Mouse (Mus musculus) cortical plate, adult 2 months (tissue): Measurements from ENCODE around the gene Slc35d2. TPM values are rescaled to one million over a fixed set of nuclear protein-coding genes. Genes with fewer than 3 reads are reported as not detected.

Source experiments
- H3K27ac ChIP-seq: fragments of 200-500 bp; 2 replicates; pipeline ENCODE4 v1.5.1; 2012; ENCODE audit warnings: low read length, control low read depth, inconsistent platforms; ENCODE audit not compliant: insufficient read depth
- H3K4me1 ChIP-seq: fragments of 200-500 bp; 2 replicates; pipeline ENCODE4 v1.6.1; 2011; ENCODE audit warnings: low read length; ENCODE audit not compliant: control insufficient read depth, insufficient read depth
- H3K4me3 ChIP-seq: fragments of 200-500 bp; 2 replicates; pipeline ENCODE4 v1.5.1; 2011; ENCODE audit warnings: mild to moderate bottlenecking, low read length, control low read depth; ENCODE audit not compliant: insufficient read depth
- CTCF ChIP-seq: fragments of 200-500 bp; IDR thresholded peaks from 2 replicates; pipeline ENCODE4 v1.5.1; 2011; ENCODE audit warnings: mild to moderate bottlenecking, control low read depth, low read length; ENCODE audit not compliant: insufficient read depth; ENCODE audit errors: extremely low read depth
- POLR2A ChIP-seq: fragments of 200-500 bp; IDR thresholded peaks from 2 replicates; pipeline ENCODE4 v1.6.1; 2011; ENCODE audit warnings: mild to moderate bottlenecking, low read length, control low read depth; ENCODE audit not compliant: insufficient read depth; ENCODE audit errors: extremely low read depth
- polyA plus RNA-seq: library from polyadenylated mRNA; depleted of rRNA; stranded (reverse); fragments of >200 nt; gene quantifications from 2 replicates; pipeline ENCODE4 v1.2.3, GENCODE M21; 2012

Slc35d2 gene
- polyA plus RNA-seq, 1 experiment: 1.6 TPM

DNA sequence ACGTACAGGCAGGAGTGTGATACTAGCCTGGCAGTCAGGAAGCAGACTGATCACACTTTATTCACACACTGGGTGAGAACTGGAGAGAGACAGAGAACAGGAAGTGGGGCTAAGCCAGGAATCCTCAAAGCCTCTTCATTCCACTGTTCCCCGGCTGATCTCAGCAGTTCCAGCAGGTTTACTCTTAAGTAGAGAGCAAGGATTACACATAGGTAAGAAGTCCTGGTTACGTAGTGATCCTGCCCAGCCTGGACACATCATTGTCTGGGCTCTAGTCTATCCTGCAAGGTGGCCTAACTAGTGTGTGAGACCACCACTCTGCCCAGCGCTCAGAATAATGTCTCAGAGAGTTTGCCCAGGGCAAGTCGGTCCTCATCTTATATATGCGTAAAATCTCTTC, 36.4 kb downstream of the Slc35d2 start:
- Histone ChIP-seq H3K4me1 (no peaks in the 10 kb centered on the region), H3K4me3 (no peak overlapping the region), H3K27ac (no peak overlapping the region)
- TF ChIP-seq CTCF (no peak), POLR2A (no peak)

DNA sequence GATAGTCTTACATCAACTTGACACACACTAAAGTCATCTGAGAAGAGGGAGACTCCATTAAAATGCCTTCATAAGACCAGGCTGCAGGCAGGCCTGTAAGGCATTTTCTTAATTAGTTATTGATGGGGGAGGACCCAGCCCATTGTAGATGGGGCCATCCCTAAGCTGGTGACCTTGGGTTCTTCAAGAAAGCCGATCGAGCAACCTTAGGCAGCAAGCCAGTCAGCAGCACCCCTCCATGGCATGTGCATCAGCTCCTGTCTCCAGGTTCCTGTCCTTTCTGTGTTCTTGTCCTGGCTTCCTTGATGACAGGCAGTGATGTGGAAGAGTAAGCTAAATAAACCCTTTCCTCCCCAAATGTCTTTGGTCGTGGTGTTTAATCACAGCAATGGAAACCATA, 37.0 kb downstream of the Slc35d2 start:
- H3K4me3 ChIP-seq: no peak overlapping the region
- H3K27ac ChIP-seq: no peak overlapping the region
- no peaks in the 10 kb centered on the region for H3K4me1 ChIP-seq
- TF ChIP-seq POLR2A: no peak
- no peak for TF ChIP-seq CTCF

DNA sequence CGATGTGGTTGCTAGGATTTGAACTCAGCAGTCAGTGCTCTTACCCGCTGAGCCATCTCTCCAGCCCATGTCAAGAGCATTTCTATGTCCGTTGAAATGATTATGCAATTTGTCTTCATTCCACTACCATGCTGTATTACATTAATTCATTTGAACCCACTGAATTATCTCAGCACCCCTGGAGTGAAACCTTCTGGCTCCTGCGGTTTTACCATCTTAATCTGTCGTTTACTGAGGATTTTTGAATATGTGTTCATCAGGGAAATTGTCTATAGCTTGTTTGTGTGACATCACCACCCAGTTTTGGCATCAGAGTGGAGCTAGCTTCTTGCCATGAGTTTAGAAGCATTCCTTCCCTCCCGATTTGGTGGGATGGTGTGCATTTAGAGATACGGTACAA, 38.2 kb downstream of the Slc35d2 start:
- no peak overlapping the region for H3K27ac ChIP-seq
- TF ChIP-seq CTCF (no peak), POLR2A (no peak)
- H3K4me1 ChIP-seq: no peaks in the 10 kb centered on the region
- no peak overlapping the region for H3K4me3 ChIP-seq

GRCm38 (mm10) chr13:64090278-64090677, 38.9 kb downstream of the Slc35d2 start:
- Histone ChIP-seq H3K27ac (no peak overlapping the region), H3K4me1 (no peaks in the 10 kb centered on the region), H3K4me3 (no peak overlapping the region)
- TF ChIP-seq POLR2A: no peak
- no peak for TF ChIP-seq CTCF

- H3K27ac ChIP-seq: no peak within 1 kb of the TSS
- H3K4me1 ChIP-seq: no peaks in the 10 kb centered on the region
- H3K4me3 ChIP-seq: no peak within 1 kb of the TSS
- no peak for TF ChIP-seq CTCF
- no peak for TF ChIP-seq POLR2A
These were observed 40.0 kb downstream of the Slc35d2 start, which contains the start of gene Hsd17b3 for GRCm38 (mm10) chr13:64089130-64089529. TSS of gene Hsd17b3 (minus strand) at chr13:64089230.

GRCm38 (mm10) chr13:64088057-64088456, 41.1 kb downstream of the Slc35d2 start:
- no peak overlapping the region for H3K4me3 ChIP-seq
- no peak overlapping the region for H3K27ac ChIP-seq
- no peaks in the 10 kb centered on the region for H3K4me1 ChIP-seq
- TF ChIP-seq CTCF (no peak), POLR2A (no peak)

GRCm38 (mm10) chr13:64086036-64086435, 43.1 kb downstream of the Slc35d2 start:
- TF ChIP-seq POLR2A (no peak), CTCF (no peak)

DNA sequence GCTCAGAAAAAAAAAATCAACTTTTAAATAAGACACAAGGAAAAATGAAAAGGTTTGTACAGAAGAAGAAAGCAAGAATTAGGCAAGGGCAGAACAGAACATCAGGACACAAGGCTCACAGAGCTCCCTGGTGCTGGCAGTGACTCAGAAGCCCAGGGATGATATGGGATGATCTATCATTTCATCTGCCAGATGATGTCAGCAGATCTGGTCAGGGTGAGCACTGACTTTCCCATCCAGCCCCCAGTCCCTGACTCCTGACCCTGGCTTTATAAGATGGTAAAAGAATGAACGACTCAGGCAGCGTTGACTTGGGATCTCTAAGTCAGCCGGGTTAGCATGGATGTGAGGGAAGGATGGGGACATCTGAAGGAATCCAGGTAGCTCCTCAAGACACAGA, 45.8 kb downstream of the Slc35d2 start:
- Histone ChIP-seq H3K4me1 (no peaks in the 10 kb centered on the region), H3K27ac (no peak overlapping the region), H3K4me3 (no peak overlapping the region)
- TF ChIP-seq CTCF (no peak), POLR2A (no peak)

More at GRCm38 (mm10) chr13:64086036-64086435, 43.1 kb downstream of the Slc35d2 start:
- Histone ChIP-seq H3K27ac (no peak overlapping the region), H3K4me3 (no peak overlapping the region), H3K4me1 (no peaks in the 10 kb centered on the region)

GRCm38 (mm10) chr13:64081012-64081919, 47.9 kb downstream of the Slc35d2 start:
- H3K4me3 ChIP-seq: no peak overlapping the region
- TF ChIP-seq POLR2A (no peak), CTCF (no peak)
- no peak overlapping the region for H3K27ac ChIP-seq
- no peaks in the 10 kb centered on the region for H3K4me1 ChIP-seq

- no peak overlapping the region for H3K4me3 ChIP-seq
- TF ChIP-seq CTCF (no peak), POLR2A (no peak)
- H3K27ac ChIP-seq: no peak overlapping the region
- H3K4me1 ChIP-seq: no peaks in the 10 kb centered on the region
These were observed 51.6 kb downstream of the Slc35d2 start for GRCm38 (mm10) chr13:64077591-64077990.

- no peaks in the 10 kb centered on the region for H3K4me1 ChIP-seq
- H3K4me3 ChIP-seq: no peak overlapping the region
- TF ChIP-seq CTCF (no peak), POLR2A (no peak)
- no peak overlapping the region for H3K27ac ChIP-seq
These were observed 53.1 kb downstream of the Slc35d2 start for GRCm38 (mm10) chr13:64076074-64076473.
